Mouse (Mus musculus) kidney, postnatal 25 days (tissue): ENCODE measurements around the gene Smim17.
"Not testable (repeated sequence)": the region's sequence is repeated elsewhere in the genome, so short reads cannot be mapped to it uniquely, and the experiment has no call there.

Source experiments
- DNase-seq, 2 experiments: peaks; one replicate each; pipeline ENCODE4 v3.0.0; 2021; ENCODE audit warnings: mixed read lengths in 2 of 2

The Smim17 gene

GRCm38 (mm10) chr7:6397996-6398975 lies at the start of gene Smim17:
Gene Smim17 (plus strand): TSS chr7:6398715.
- peak; percentile 40 to 50 for DNase-seq

GRCm38 (mm10) chr7:6358121-6358520 lies 40.4 kb upstream of the Smim17 start:
- no peak for DNase-seq

- DNase-seq, result peak in 1 of 2 experiments; percentile 17
These were observed 39.5 kb upstream of the Smim17 start for GRCm38 (mm10) chr7:6358937-6359590.

- DNase-seq, result no peak
These were observed 37.9 kb upstream of the Smim17 start for GRCm38 (mm10) chr7:6360477-6361060.

- DNase-seq, result no peak
These were observed 36.8 kb upstream of the Smim17 start for GRCm38 (mm10) chr7:6361756-6362155.

GRCm38 (mm10) chr7:6362268-6363046 lies 36.1 kb upstream of the Smim17 start:
- DNase-seq, result peak; percentile 99 to 100

GRCm38 (mm10) chr7:6363047-6363488 lies 35.4 kb upstream of the Smim17 start, which contains the start of gene Zfp78:
Gene Zfp78 (plus strand): TSS chr7:6363280.
- peak; percentile 90 to 94 for DNase-seq

- DNase-seq, result no peak
These were observed 33.8 kb upstream of the Smim17 start for GRCm38 (mm10) chr7:6364761-6365160.

GRCm38 (mm10) chr7:6367185-6367584 lies 31.3 kb upstream of the Smim17 start:
- no peak for DNase-seq

- DNase-seq, result not testable (repeated sequence)
These were observed 30.4 kb upstream of the Smim17 start for GRCm38 (mm10) chr7:6368146-6368545.

GRCm38 (mm10) chr7:6369460-6369859 lies 29.1 kb upstream of the Smim17 start:
- no peak for DNase-seq

- no peak for DNase-seq
These were observed 25.5 kb upstream of the Smim17 start for GRCm38 (mm10) chr7:6372993-6373392.

GRCm38 (mm10) chr7:6378441-6378840 lies 20.1 kb upstream of the Smim17 start:
- no peak for DNase-seq

- no peak for DNase-seq
These were observed 17.1 kb upstream of the Smim17 start for GRCm38 (mm10) chr7:6381431-6381830.

- peak; percentile 95 to 97 for DNase-seq
These were observed 15.5 kb upstream of the Smim17 start, which contains the start of gene Zfp28 for GRCm38 (mm10) chr7:6383044-6383455. Gene Zfp28 (plus strand): TSS chr7:6383295.

GRCm38 (mm10) chr7:6384011-6384410 lies 14.5 kb upstream of the Smim17 start:
- DNase-seq, result no peak

- DNase-seq, result peak; percentile 24 to 54
These were observed 11.5 kb upstream of the Smim17 start for GRCm38 (mm10) chr7:6386995-6387394.

GRCm38 (mm10) chr7:6388971-6389370 lies 9.5 kb upstream of the Smim17 start:
- DNase-seq, result no peak

- no peak for DNase-seq
These were observed 9.1 kb upstream of the Smim17 start for GRCm38 (mm10) chr7:6389449-6389848.

GRCm38 (mm10) chr7:6410043-6410442 lies 11.5 kb downstream of the Smim17 start, which contains the start of gene Gm20715:
Gene Gm20715 (plus strand): TSS chr7:6410277.
- DNase-seq, result peak; percentile 96 to 100

- no peak for DNase-seq
These were observed 16.3 kb downstream of the Smim17 start for GRCm38 (mm10) chr7:6414626-6415441.
